Comparison of ENCODE assay signal across 31 mouse cellular contexts in the genomic region with DNA sequence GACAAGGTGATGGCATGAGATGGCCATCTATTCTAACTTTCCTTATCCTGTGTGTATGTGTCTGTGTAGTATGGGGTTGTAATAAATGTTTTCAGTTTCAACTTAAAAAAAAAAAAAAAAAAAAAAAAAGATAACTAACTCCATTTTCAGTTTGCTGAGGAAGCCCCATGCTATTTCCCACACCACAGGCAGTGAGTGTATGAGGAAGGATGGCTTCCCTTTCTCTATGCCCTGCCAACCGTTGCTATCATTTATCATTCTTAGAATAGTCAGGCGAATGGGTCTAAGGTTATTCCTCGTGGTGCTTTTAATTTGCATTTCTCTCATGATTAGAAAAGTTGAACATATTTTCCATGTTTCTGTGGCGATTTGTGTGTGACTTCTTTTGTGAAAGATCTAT. TPM values are rescaled to one million over a fixed set of nuclear protein-coding genes. Genes with fewer than 3 reads are reported as not detected.
DNase-seq lines count a peak whose midpoint lies in the region; ATAC-seq and TF ChIP-seq lines count a peak whose summit lies in the region.
"Had no signal": no experiment of that assay in that cellular context is flagged by ENCODE, and none has a peak within 500 bp of the region (broad histone marks: within the 10 kb centered on the region; RNA-seq: fewer than 3 reads in every experiment).

No protein-coding gene starts in this region.

- WGBS in lung, embryonic 14.5 days = 51% methylated on average over 4 of the region's 4 CpGs
- 82% methylated on average over 4 of the region's 4 CpGs for WGBS in midbrain, embryonic 16.5 days

- no peak overlapping the region for H3K4me3 ChIP-seq in lung, embryonic 14.5 days (ENCODE audit: low read depth, low read length)
- no peak overlapping the region for H3K4me3 ChIP-seq in midbrain, embryonic 16.5 days (ENCODE audit: low read depth, low read length)
- H3K4me3 ChIP-seq: forebrain, embryonic 10.5 days; forebrain, embryonic 13.5 days; heart, embryonic 12.5 days; heart, embryonic 15.5 days; hindbrain, embryonic 15.5 days had no signal

- no peak overlapping the region for H3K27ac ChIP-seq in lung, embryonic 14.5 days (ENCODE audit: low read depth)
- H3K27ac ChIP-seq in midbrain, embryonic 16.5 days (ENCODE audit: low read length) = no peak overlapping the region
- H3K27ac ChIP-seq: forebrain, embryonic 10.5 days; forebrain, embryonic 13.5 days; heart, embryonic 15.5 days; hindbrain, embryonic 15.5 days had no signal

- no peak for TF ChIP-seq CTCF in lung, embryonic 14.5 days (IDR thresholded peaks at IDR 0.05; ENCODE audit: low read depth)

- peak; percentile 7 for DNase-seq in lung, embryonic 14.5 days
- no peak for DNase-seq in lung, adult 18-20 months
- no peak for DNase-seq in adrenal gland, postnatal 10 days
- DNase-seq in gastrocnemius, postnatal 10 days = no peak
- DNase-seq: adrenal gland, adult 2 months; adrenal gland, postnatal 36 days; cerebellum, adult 11 months; cerebellum, adult 2 months; cerebellum, adult 9-11 months; cerebellum, postnatal 25 days; gastrocnemius, postnatal 14 days; heart, adult 18-20 months; heart, postnatal 10 days; heart, postnatal 36 days had no signal

- no peaks in the 10 kb centered on the region for H3K36me3 ChIP-seq in lung, embryonic 14.5 days (ENCODE audit: insufficient read depth)
- H3K36me3 ChIP-seq in midbrain, embryonic 16.5 days (ENCODE audit: control insufficient read depth, insufficient read depth, low read length) = no peaks in the 10 kb centered on the region
- H3K36me3 ChIP-seq: forebrain, embryonic 10.5 days; G1E; heart, embryonic 12.5 days; heart, embryonic 15.5 days; hindbrain, embryonic 15.5 days had no signal

- H3K4me1 ChIP-seq in lung, embryonic 14.5 days (ENCODE audit: insufficient read depth) = no peaks in the 10 kb centered on the region
- H3K4me1 ChIP-seq in midbrain, embryonic 16.5 days (ENCODE audit: control insufficient read depth, insufficient read depth, low read length) = no peaks in the 10 kb centered on the region
- H3K4me1 ChIP-seq: forebrain, embryonic 10.5 days; forebrain, embryonic 13.5 days; heart, embryonic 12.5 days; heart, embryonic 15.5 days; hindbrain, embryonic 15.5 days had no signal

- H3K9me3 ChIP-seq in lung, embryonic 14.5 days (ENCODE audit: low read depth, low read length) = no peaks in the 10 kb centered on the region
- no peaks in the 10 kb centered on the region for H3K9me3 ChIP-seq in midbrain, embryonic 16.5 days (replicated peaks; ENCODE audit: control insufficient read depth, low read length, poor library complexity, severe bottlenecking)
- H3K9me3 ChIP-seq: forebrain, embryonic 10.5 days; forebrain, embryonic 13.5 days; heart, embryonic 12.5 days; heart, embryonic 15.5 days; hindbrain, embryonic 15.5 days had no signal

- ATAC-seq in lung, embryonic 14.5 days (ENCODE audit: insufficient read depth) = no peak
- ATAC-seq in hematopoietic stem cell, adult 5-6 weeks (replicated peaks in 1 of 2; ENCODE audit: insufficient read depth in 1 of 2, low FRiP score in 2 of 2, low TSS enrichment in 1 of 2, low read depth in 1 of 2, poor library complexity in 2 of 2, severe bottlenecking in 2 of 2) = 0 out of 4 replicates have a peak, but pooled peaks have one; percentile 32 to 34
- ATAC-seq in megakaryocyte progenitor cell, adult 5-6 weeks (replicated peaks; ENCODE audit: poor library complexity) = peak; percentile 74
- no peak for ATAC-seq in cerebellum, adult (ENCODE audit: insufficient number of reproducible peaks, low FRiP score, low TSS enrichment)
- ATAC-seq in midbrain, embryonic 16.5 days = no peak
- ATAC-seq: forebrain, embryonic 13.5 days; forebrain, embryonic 16.5 days; inflammation-experienced regulatory T-cells, adult 6 months; intestine, embryonic 16.5 days; Patski had no signal

- no peaks in the 10 kb centered on the region for H3K27me3 ChIP-seq in lung, embryonic 14.5 days (ENCODE audit: insufficient read depth, low read length)
- no peaks in the 10 kb centered on the region for H3K27me3 ChIP-seq in midbrain, embryonic 16.5 days (ENCODE audit: control insufficient read depth, insufficient read depth, low read depth, low read length)
- H3K27me3 ChIP-seq: CH12.LX; forebrain, embryonic 13.5 days; heart, embryonic 12.5 days; heart, embryonic 15.5 days; hindbrain, embryonic 15.5 days; Patski had no signal

- H3K9ac ChIP-seq in lung, embryonic 14.5 days = no peak overlapping the region
- H3K9ac ChIP-seq in midbrain, embryonic 16.5 days (ENCODE audit: low read depth, low read length) = no peak overlapping the region
- H3K9ac ChIP-seq: forebrain, embryonic 13.5 days; heart, embryonic 12.5 days; heart, embryonic 15.5 days; hindbrain, embryonic 15.5 days had no signal

- no peak overlapping the region for H3K4me2 ChIP-seq in lung, embryonic 14.5 days
- no peak overlapping the region for H3K4me2 ChIP-seq in midbrain, embryonic 16.5 days (ENCODE audit: low read length)
- H3K4me2 ChIP-seq: forebrain, embryonic 13.5 days; heart, embryonic 12.5 days; heart, embryonic 15.5 days; hindbrain, embryonic 15.5 days had no signal

RNA-seq across cellular contexts. Expression of a gene that starts 58.4 kb away (rescaled TPM):
- polyA plus RNA-seq in lung, embryonic 14.5 days (2014; fragmentation: Nextera tagmentation; extraction: Ambion mirVana) = not detected in 2 replicates
- total RNA-seq in hematopoietic stem cell, adult 5-6 weeks (2017) = not detected in 2 replicates
- total RNA-seq in megakaryocyte progenitor cell, adult 5-6 weeks (2015) = not detected in 2 replicates
- total RNA-seq in megakaryocyte progenitor cell, adult 5-6 weeks (2017) = not detected in 2 replicates
- total RNA-seq in adrenal gland, postnatal 10 days (2021) = not detected
- total RNA-seq in gastrocnemius, postnatal 10 days (2021) = not detected
- polyA plus RNA-seq in midbrain, embryonic 16.5 days (2015; fragmentation: Nextera tagmentation; extraction: Ambion mirVana) = 0.26 and 0.35 TPM in 2 replicates
- total RNA-seq: adrenal gland, adult 2 months; adrenal gland, postnatal 36 days; gastrocnemius, adult 18-20 months; gastrocnemius, postnatal 14 days; gastrocnemius, postnatal 4 days; heart, adult 18-20 months; heart, postnatal 10 days; heart, postnatal 36 days had no signal
- polyA plus RNA-seq: adrenal gland, adult 2 months; G1E; heart, embryonic 12.5 days; heart, embryonic 15.5 days; Patski had no signal

Comparison
In these comparisons a context has a peak if more than half of its experiments do, and no peak if none do; other contexts are left out.
1. ATAC-seq: peak in hematopoietic stem cell, adult 5-6 weeks (2 of 2) and megakaryocyte progenitor cell, adult 5-6 weeks (single experiment); none in lung, embryonic 14.5 days (single experiment), cerebellum, adult (single experiment) and midbrain, embryonic 16.5 days (single experiment).